In the genomic region with DNA sequence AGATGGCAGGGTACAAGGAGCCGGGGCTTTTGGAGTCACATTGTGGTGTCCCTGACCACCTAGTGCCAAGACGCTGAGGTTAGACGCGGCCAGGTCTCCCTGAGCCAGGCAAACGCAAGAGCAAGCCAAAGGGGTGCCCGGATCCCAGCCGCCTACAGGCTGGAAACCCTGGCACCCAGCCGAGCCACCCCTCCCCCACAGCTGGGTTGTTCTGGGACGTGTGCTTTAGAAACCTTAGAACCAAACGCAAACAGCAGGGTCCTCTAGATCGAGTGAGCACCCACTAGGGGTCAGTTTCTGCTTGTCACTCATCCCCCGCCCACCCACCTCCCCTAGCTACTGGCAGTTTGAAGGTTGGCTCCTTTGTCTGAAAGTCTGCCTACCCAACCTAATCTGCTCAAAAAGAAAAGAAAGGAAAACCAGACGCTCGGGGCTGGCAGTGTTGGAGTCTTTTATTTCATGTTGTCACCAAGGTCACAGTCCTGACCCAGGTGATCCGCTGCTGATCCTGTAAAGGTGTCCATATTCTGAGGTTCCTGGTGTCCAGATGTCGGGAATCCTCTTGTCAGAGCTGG, we compare ENCODE assay signal across 8 mouse cellular contexts. TPM values are rescaled to one million over a fixed set of nuclear protein-coding genes. Genes with fewer than 3 reads are reported as not detected.
A peak's percentile ranks its signal among the peaks of the same experiment; 100 is the strongest.
DNase-seq lines count a peak whose midpoint lies in the region; ATAC-seq and TF ChIP-seq lines count a peak whose summit lies in the region.

No protein-coding gene starts in this region.

- peak overlapping the region; percentile 20 for H3K4me3 ChIP-seq in bone marrow macrophage, adult 2 months (ENCODE audit: insufficient read depth, low read length)
- H3K4me3 ChIP-seq in forebrain, postnatal 0 days (ENCODE audit: low read depth, low read length): peak overlapping the region; percentile 19
- H3K4me3 ChIP-seq in hindbrain, embryonic 15.5 days: peak overlapping the region; percentile 25
- H3K4me3 ChIP-seq in midbrain, postnatal 0 days (ENCODE audit: low read depth, low read length): peak overlapping the region; percentile 21

- no peaks in the 10 kb centered on the region for H3K36me3 ChIP-seq in forebrain, postnatal 0 days (ENCODE audit: insufficient read depth)
- H3K36me3 ChIP-seq in hindbrain, embryonic 15.5 days: no peaks in the 10 kb centered on the region
- no peaks in the 10 kb centered on the region for H3K36me3 ChIP-seq in midbrain, postnatal 0 days (ENCODE audit: insufficient read depth, low read length)

- TF ChIP-seq CTCF in bone marrow macrophage, adult 2 months (IDR thresholded peaks at IDR 0.05; ENCODE audit: low read depth, low read length): no peak
- peak; percentile 31 for TF ChIP-seq CTCF in forebrain, postnatal 0 days (IDR thresholded peaks at IDR 0.05; ENCODE audit: low read depth)
- TF ChIP-seq CTCF in midbrain, postnatal 0 days (IDR thresholded peaks at IDR 0.05): peak; percentile 42

- 0 out of 2 replicates have a peak overlapping the region, but pooled peaks have one; percentile 7 for H3K9ac ChIP-seq in forebrain, postnatal 0 days
- no peak overlapping the region for H3K9ac ChIP-seq in hindbrain, embryonic 15.5 days
- H3K9ac ChIP-seq in midbrain, postnatal 0 days (replicated peaks; ENCODE audit: low read length, poor library complexity, severe bottlenecking): peak overlapping the region; percentile 39; the same call in 1 of the 2 replicates

- 2% methylated on average over 16 of the region's 16 CpGs for WGBS in forebrain, postnatal 0 days
- WGBS in hindbrain, embryonic 15.5 days: 4% methylated on average over 16 of the region's 16 CpGs
- WGBS in midbrain, postnatal 0 days: 5% methylated on average over 16 of the region's 16 CpGs

- 0 out of 2 replicates have a peak, but pooled peaks cover 2% of the 10 kb centered on the region for H3K4me1 ChIP-seq in bone marrow macrophage, adult 2 months (ENCODE audit: control insufficient read depth, insufficient read depth, low read length)
- peaks cover 22% of the 10 kb centered on the region; the same call in 1 of the 2 replicates for H3K4me1 ChIP-seq in forebrain, postnatal 0 days (ENCODE audit: insufficient read depth)
- peaks cover 39% of the 10 kb centered on the region for H3K4me1 ChIP-seq in hindbrain, embryonic 15.5 days (replicated peaks)
- H3K4me1 ChIP-seq in midbrain, postnatal 0 days (ENCODE audit: insufficient read depth, low read length): peaks cover 4% of the 10 kb centered on the region; the same call in 1 of the 2 replicates

- no peak overlapping the region for H3K27ac ChIP-seq in bone marrow macrophage, adult 2 months (ENCODE audit: insufficient read depth, low read depth, low read length)
- H3K27ac ChIP-seq in forebrain, postnatal 0 days (ENCODE audit: low read depth, low read length): no peak overlapping the region
- no peak overlapping the region for H3K27ac ChIP-seq in hindbrain, embryonic 15.5 days (replicated peaks)
- H3K27ac ChIP-seq in midbrain, postnatal 0 days (ENCODE audit: low read depth, low read length): no peak overlapping the region

- DNase-seq in Muller cell, postnatal 12 days (ENCODE audit: inconsistent ontology term): peak; percentile 84
- peak; percentile 56 for DNase-seq in forebrain, postnatal 0 days
- DNase-seq in liver: peak; percentile 56
- peak; percentile 59 for DNase-seq in midbrain, postnatal 0 days (ENCODE audit: low spot score)
- DNase-seq in c-Kit-positive CD71-positive TER-119-positive erythroid progenitor cells, embryonic 14.5 days (ENCODE audit: low spot score): no peak

- ATAC-seq in forebrain, postnatal 0 days: peak; percentile 55; the same call in 1 of the 2 replicates
- ATAC-seq in hindbrain, embryonic 15.5 days (ENCODE audit: low FRiP score, low read depth): peak; percentile 63
- ATAC-seq in midbrain, postnatal 0 days (ENCODE audit: low FRiP score): 0 out of 2 replicates have a peak, but pooled peaks have one; percentile 3
- ATAC-seq in frontal cortex, adult (ENCODE audit: low TSS enrichment): no peak

- no peak for TF ChIP-seq POLR2A in bone marrow macrophage, adult 2 months (IDR thresholded peaks at IDR 0.05; ENCODE audit: borderline replicate concordance, low read depth, low read length)

- H3K9me3 ChIP-seq in forebrain, postnatal 0 days (ENCODE audit: low read length): no peaks in the 10 kb centered on the region
- H3K9me3 ChIP-seq in hindbrain, embryonic 15.5 days: no peaks in the 10 kb centered on the region
- H3K9me3 ChIP-seq in midbrain, postnatal 0 days (ENCODE audit: low read length): no peaks in the 10 kb centered on the region

- H3K27me3 ChIP-seq in forebrain, postnatal 0 days (ENCODE audit: insufficient read depth, low read length): peaks cover 19% of the 10 kb centered on the region
- H3K27me3 ChIP-seq in hindbrain, embryonic 15.5 days: peaks cover 11% of the 10 kb centered on the region
- H3K27me3 ChIP-seq in midbrain, postnatal 0 days (ENCODE audit: insufficient read depth, low read length): peaks cover 20% of the 10 kb centered on the region

- H3K4me2 ChIP-seq in forebrain, postnatal 0 days (ENCODE audit: low read depth): peak overlapping the region; percentile 49
- peak overlapping the region; percentile 56 for H3K4me2 ChIP-seq in hindbrain, embryonic 15.5 days
- peak overlapping the region; percentile 50 for H3K4me2 ChIP-seq in midbrain, postnatal 0 days (ENCODE audit: low read depth, low read length, poor library complexity, severe bottlenecking)

RNA-seq across cellular contexts. Expression of gene Col12a1, which starts 4.1 kb away (rescaled TPM):
- 1.2 and 1.8 TPM in 2 replicates for polyA plus RNA-seq in bone marrow macrophage, adult 2 months (2012; ENCODE audit: insufficient read depth, insufficient read length, missing spikeins)
- 12.4 and 29.8 TPM in 2 replicates for total RNA-seq in forebrain, postnatal 0 days (2014; rRNA removed)
- polyA plus RNA-seq in forebrain, postnatal 0 days (2015; fragmentation: Nextera tagmentation; extraction: Ambion mirVana): 5.2 and 7.0 TPM in 2 replicates
- 5.9 and 7.7 TPM in 2 replicates for polyA plus RNA-seq in hindbrain, embryonic 15.5 days (2015; fragmentation: Nextera tagmentation; extraction: Ambion mirVana)
- total RNA-seq in midbrain, postnatal 0 days (2014; rRNA removed): 19.8 and 20.4 TPM in 2 replicates
- polyA plus RNA-seq in midbrain, postnatal 0 days (2015; fragmentation: Nextera tagmentation; extraction: Ambion mirVana): 5.0 and 5.9 TPM in 2 replicates

RNA-seq across cellular contexts. Expression of gene Cox7a2, which starts 45.1 kb away (rescaled TPM):
- polyA plus RNA-seq in bone marrow macrophage, adult 2 months (2012; ENCODE audit: insufficient read depth, insufficient read length, missing spikeins): 257 and 284 TPM in 2 replicates
- total RNA-seq in forebrain, postnatal 0 days (2014; rRNA removed): 435 and 605 TPM in 2 replicates
- 956 and 1,227 TPM in 2 replicates for polyA plus RNA-seq in forebrain, postnatal 0 days (2015; fragmentation: Nextera tagmentation; extraction: Ambion mirVana)
- 828 and 936 TPM in 2 replicates for polyA plus RNA-seq in hindbrain, embryonic 15.5 days (2015; fragmentation: Nextera tagmentation; extraction: Ambion mirVana)
- 294 and 365 TPM in 2 replicates for total RNA-seq in midbrain, postnatal 0 days (2014; rRNA removed)
- 1,023 and 1,039 TPM in 2 replicates for polyA plus RNA-seq in midbrain, postnatal 0 days (2015; fragmentation: Nextera tagmentation; extraction: Ambion mirVana)
